Mouse (Mus musculus) neural tube, embryonic 10.5 days (tissue): Measurements from ENCODE around the gene Panx2.

Experiments
- DNase-seq: peaks from one replicate; pipeline ENCODE4 v3.0.0-alpha.2; 2017; ENCODE audit warnings: low spot score; ENCODE audit errors: extremely low spot score

Panx2 gene

DNA sequence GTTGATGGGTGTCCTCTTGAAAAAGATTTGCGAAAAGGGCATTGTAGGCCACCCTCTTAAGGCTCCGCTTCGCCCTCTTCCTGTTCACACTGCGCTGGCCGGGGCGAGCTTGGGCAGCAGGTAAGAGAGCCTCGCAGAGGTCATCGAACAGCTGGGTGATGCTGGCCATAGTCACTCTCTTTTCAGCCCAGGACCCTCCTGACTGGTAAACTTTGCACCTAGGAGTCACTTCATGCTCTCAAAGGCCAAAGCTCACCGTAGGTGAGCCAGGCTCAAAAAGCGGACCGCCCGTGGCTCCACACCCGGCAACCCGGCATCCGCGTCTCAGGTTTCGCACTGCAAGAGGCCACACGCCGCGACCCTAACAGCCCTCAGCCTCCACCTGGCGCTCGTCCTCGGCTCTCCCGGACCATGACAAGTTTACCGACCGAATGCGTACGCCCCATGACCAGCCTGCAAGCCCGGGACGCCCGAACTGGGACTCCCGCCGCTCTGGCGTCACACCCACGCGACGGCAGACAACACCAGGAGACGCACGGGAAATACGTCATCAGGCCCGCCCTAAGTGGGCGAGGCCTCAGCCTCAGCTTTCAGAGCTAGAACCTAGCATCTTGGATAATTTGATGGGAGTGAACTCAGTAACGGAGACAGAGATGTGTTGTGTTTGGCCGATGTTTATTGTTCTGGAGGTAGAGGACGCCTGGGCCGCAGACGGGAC is 63.3 kb downstream of the Panx2 start, which contains the start of gene Tubgcp6:
Gene Tubgcp6, minus strand, starts transcription at position 464 of the 718 bp plus-strand sequence.
- DNase-seq, result peak; percentile 95
